In genomic region chr12:103487276-103487675, GRCm38 (mm10) we compare ENCODE assay signal across 20 mouse cellular contexts. TPM values are rescaled to one million over a fixed set of nuclear protein-coding genes. Genes with fewer than 3 reads are reported as not detected.
DNase-seq lines count a peak whose midpoint lies in the region; ATAC-seq and TF ChIP-seq lines count a peak whose summit lies in the region.
"Had no signal": no experiment of that assay in that cellular context is flagged by ENCODE, and none has a peak within 500 bp of the region (broad histone marks: within the 10 kb centered on the region; RNA-seq: fewer than 3 reads in every experiment).

No protein-coding gene starts in this region.

- ATAC-seq in intestine, postnatal 0 days: no peak
- ATAC-seq in intestine, embryonic 15.5 days: no peak
- no peak for ATAC-seq in erythroblast, adult 5-6 weeks (replicated peaks; ENCODE audit: low FRiP score, poor library complexity, severe bottlenecking)
- ATAC-seq: CD4-positive, CD25-positive, alpha-beta regulatory T cell, adult 4 months; forebrain, embryonic 16.5 days; midbrain, embryonic 16.5 days; Patski had no signal

- no peak overlapping the region for H3K4me3 ChIP-seq in intestine, postnatal 0 days (ENCODE audit: low read depth, low read length)
- no peak overlapping the region for H3K4me3 ChIP-seq in intestine, embryonic 15.5 days (replicated peaks)
- H3K4me3 ChIP-seq: embryonic facial prominence, embryonic 13.5 days; hindbrain, embryonic 12.5 days; limb, embryonic 12.5 days; neural tube, embryonic 15.5 days had no signal

- H3K4me2 ChIP-seq in intestine, postnatal 0 days (replicated peaks; ENCODE audit: low read depth): no peak overlapping the region
- no peak overlapping the region for H3K4me2 ChIP-seq in intestine, embryonic 15.5 days (replicated peaks)
- H3K4me2 ChIP-seq: embryonic facial prominence, embryonic 13.5 days; hindbrain, embryonic 12.5 days; limb, embryonic 12.5 days; neural tube, embryonic 15.5 days had no signal

- no peak for TF ChIP-seq CTCF in intestine, postnatal 0 days (IDR thresholded peaks at IDR 0.05; ENCODE audit: low read depth)

- peak; percentile 28 for DNase-seq in gastrocnemius, postnatal 14 days
- peak; percentile 70 to 72 for DNase-seq in heart, postnatal 10 days
- DNase-seq in skeletal muscle tissue, adult 2 months (ENCODE audit: low read depth, low spot score): peak; percentile 64
- DNase-seq in ovary, postnatal 14 days (ENCODE audit: low spot score): no peak
- DNase-seq: thymus, postnatal 25 days had no signal

- no peaks in the 10 kb centered on the region for H3K9me3 ChIP-seq in intestine, postnatal 0 days (ENCODE audit: control insufficient read depth)
- H3K9me3 ChIP-seq in intestine, embryonic 15.5 days: no peaks in the 10 kb centered on the region
- H3K9me3 ChIP-seq: embryonic facial prominence, embryonic 13.5 days; hindbrain, embryonic 12.5 days; limb, embryonic 12.5 days; neural tube, embryonic 15.5 days had no signal

- WGBS in intestine, postnatal 0 days: 51% methylated on average over 4 of the region's 4 CpGs
- WGBS in intestine, embryonic 15.5 days: 59% methylated on average over 4 of the region's 4 CpGs

- no peaks in the 10 kb centered on the region for H3K27me3 ChIP-seq in intestine, postnatal 0 days (replicated peaks; ENCODE audit: control insufficient read depth, insufficient read depth, low read length)
- no peaks in the 10 kb centered on the region for H3K27me3 ChIP-seq in intestine, embryonic 15.5 days (replicated peaks)
- H3K27me3 ChIP-seq: embryonic facial prominence, embryonic 13.5 days; hindbrain, embryonic 12.5 days; limb, embryonic 12.5 days; neural tube, embryonic 15.5 days had no signal

- no peak overlapping the region for H3K9ac ChIP-seq in intestine, postnatal 0 days (ENCODE audit: low read depth, low read length)
- H3K9ac ChIP-seq in intestine, embryonic 15.5 days: no peak overlapping the region
- H3K9ac ChIP-seq: embryonic facial prominence, embryonic 13.5 days; hindbrain, embryonic 12.5 days; limb, embryonic 12.5 days; neural tube, embryonic 15.5 days had no signal

- no peaks in the 10 kb centered on the region for H3K36me3 ChIP-seq in intestine, postnatal 0 days (ENCODE audit: control insufficient read depth, insufficient read depth)
- no peaks in the 10 kb centered on the region for H3K36me3 ChIP-seq in intestine, embryonic 15.5 days
- H3K36me3 ChIP-seq: embryonic facial prominence, embryonic 13.5 days; hindbrain, embryonic 12.5 days; limb, embryonic 12.5 days; neural tube, embryonic 15.5 days had no signal

- intact Hi-C loops in gastrocnemius, postnatal 14 days (cut with DNase I; ENCODE audit: low total_unique reads): no loop called here
- intact Hi-C loops in heart, postnatal 10 days (cut with DNase I): no loop called here

- 0 out of 2 replicates have a peak, but pooled peaks cover 5% of the 10 kb centered on the region for H3K4me1 ChIP-seq in intestine, postnatal 0 days (replicated peaks; ENCODE audit: control insufficient read depth, insufficient read depth, low read length)
- no peaks in the 10 kb centered on the region for H3K4me1 ChIP-seq in intestine, embryonic 15.5 days (replicated peaks)
- H3K4me1 ChIP-seq: hindbrain, embryonic 12.5 days; limb, embryonic 12.5 days; neural tube, embryonic 15.5 days had no signal

- 0 out of 2 replicates have a peak overlapping the region, but pooled peaks have one; percentile 12 for H3K27ac ChIP-seq in intestine, postnatal 0 days (ENCODE audit: low read depth, low read length)
- no peak overlapping the region for H3K27ac ChIP-seq in intestine, embryonic 15.5 days
- H3K27ac ChIP-seq: embryonic facial prominence, embryonic 13.5 days; hindbrain, embryonic 12.5 days; limb, embryonic 12.5 days; macrophage; neural tube, embryonic 15.5 days had no signal

RNA-seq across cellular contexts. Expression of gene Ifi27l2b, which starts 30.3 kb away (rescaled TPM):
- 505 and 529 TPM in 2 replicates for polyA plus RNA-seq in intestine, postnatal 0 days (2015; fragmentation: Nextera tagmentation; extraction: Ambion mirVana)
- polyA plus RNA-seq in intestine, embryonic 15.5 days (2015; fragmentation: Nextera tagmentation; extraction: Ambion mirVana): 25.4 and 30.5 TPM in 2 replicates
- not detected for total RNA-seq in gastrocnemius, postnatal 14 days (2021)
- not detected for total RNA-seq in heart, postnatal 10 days (2021)
- total RNA-seq in erythroblast, adult 5-6 weeks (2015; ENCODE audit: low replicate concordance): not detected in 2 replicates
- not detected in 2 replicates for total RNA-seq in erythroblast, adult 5-6 weeks (2017; ENCODE audit: low replicate concordance)
- total RNA-seq: layer of hippocampus, postnatal 10 days had no signal
- polyA plus RNA-seq: cerebellum, adult 2 months; embryonic facial prominence, embryonic 13.5 days; forebrain, embryonic 16.5 days; hindbrain, embryonic 12.5 days; kidney, embryonic 14.5 days; limb, embryonic 12.5 days; macrophage; midbrain, embryonic 16.5 days; neural tube, embryonic 15.5 days; Patski had no signal

RNA-seq across cellular contexts. Expression of gene Ifi27l2a, which starts 43.8 kb away (rescaled TPM):
- 86.6 and 95.5 TPM in 2 replicates for polyA plus RNA-seq in intestine, postnatal 0 days (2015; fragmentation: Nextera tagmentation; extraction: Ambion mirVana)
- polyA plus RNA-seq in intestine, embryonic 15.5 days (2015; fragmentation: Nextera tagmentation; extraction: Ambion mirVana): 19.2 and 20.8 TPM in 2 replicates
- 1 to 10 TPM; 4.7 to 4.9 TPM for total RNA-seq in gastrocnemius, postnatal 14 days (2021)
- total RNA-seq in heart, postnatal 10 days (2021): 10 to 100 TPM in 1 of 2 experiments, 1 to 10 TPM in 1; 5.7 to 11.5 TPM
- total RNA-seq in erythroblast, adult 5-6 weeks (2015; ENCODE audit: low replicate concordance): 7.5 and 30.9 TPM in 2 replicates
- total RNA-seq in erythroblast, adult 5-6 weeks (2017; ENCODE audit: low replicate concordance): 3.2 and 26.5 TPM in 2 replicates

RNA-seq across cellular contexts. Expression of gene Ppp4r4, which starts 44.8 kb away (rescaled TPM):
- polyA plus RNA-seq in intestine, postnatal 0 days (2015; fragmentation: Nextera tagmentation; extraction: Ambion mirVana): 0.56 and 0.65 TPM in 2 replicates
- polyA plus RNA-seq in intestine, embryonic 15.5 days (2015; fragmentation: Nextera tagmentation; extraction: Ambion mirVana): 1.2 and 1.3 TPM in 2 replicates
- total RNA-seq in gastrocnemius, postnatal 14 days (2021): under 1 TPM; 0.27 to 0.84 TPM
- total RNA-seq in heart, postnatal 10 days (2021): under 1 TPM; 0.47 to 0.48 TPM
- not detected in 2 replicates for total RNA-seq in erythroblast, adult 5-6 weeks (2015; ENCODE audit: low replicate concordance)
- total RNA-seq in erythroblast, adult 5-6 weeks (2017; ENCODE audit: low replicate concordance): 0.42 TPM in 1 of 2 replicates, not detected in the other

RNA-seq across cellular contexts. Expression of gene Ifi27, which starts 53.3 kb away (rescaled TPM):
- 79.3 and 84.8 TPM in 2 replicates for polyA plus RNA-seq in intestine, postnatal 0 days (2015; fragmentation: Nextera tagmentation; extraction: Ambion mirVana)
- 45.6 and 48.8 TPM in 2 replicates for polyA plus RNA-seq in intestine, embryonic 15.5 days (2015; fragmentation: Nextera tagmentation; extraction: Ambion mirVana)
- total RNA-seq in gastrocnemius, postnatal 14 days (2021): 10 to 100 TPM; 77.7 to 79.1 TPM
- total RNA-seq in heart, postnatal 10 days (2021): 100 to 1,000 TPM in 1 of 2 experiments, 10 to 100 TPM in 1; 75.4 to 153 TPM
- 125 and 138 TPM in 2 replicates for total RNA-seq in erythroblast, adult 5-6 weeks (2015; ENCODE audit: low replicate concordance)
- total RNA-seq in erythroblast, adult 5-6 weeks (2017; ENCODE audit: low replicate concordance): 117 and 145 TPM in 2 replicates
